Mouse (Mus musculus) retina, adult 2 months (tissue): ENCODE data around the gene Acoxl.

Experiments used
- DNase-seq: peaks from one replicate; pipeline ENCODE4 v3.0.0-alpha.2; 2012; ENCODE audit warnings: low read depth, low spot score

The Acoxl gene

DNA sequence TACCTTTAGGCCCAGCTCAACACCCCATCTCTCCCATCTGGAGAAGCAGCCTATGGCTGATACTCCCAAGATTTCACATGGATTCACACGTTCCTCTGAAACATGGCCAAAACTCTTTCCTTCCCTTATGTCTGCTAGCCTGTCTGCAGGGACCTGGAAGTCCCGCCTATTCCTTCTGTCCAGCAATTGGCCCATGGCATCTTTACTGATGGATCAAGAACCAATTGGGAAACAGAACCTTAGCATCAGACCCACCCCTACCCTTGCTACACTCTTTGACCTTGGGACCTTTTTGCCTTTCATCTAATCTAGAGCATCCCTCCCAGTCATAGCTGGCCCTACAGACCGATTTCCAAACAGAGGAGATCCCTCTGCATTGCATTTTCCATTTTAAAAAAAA is 275.9 kb downstream of the Acoxl start:
- no peak for DNase-seq

DNA sequence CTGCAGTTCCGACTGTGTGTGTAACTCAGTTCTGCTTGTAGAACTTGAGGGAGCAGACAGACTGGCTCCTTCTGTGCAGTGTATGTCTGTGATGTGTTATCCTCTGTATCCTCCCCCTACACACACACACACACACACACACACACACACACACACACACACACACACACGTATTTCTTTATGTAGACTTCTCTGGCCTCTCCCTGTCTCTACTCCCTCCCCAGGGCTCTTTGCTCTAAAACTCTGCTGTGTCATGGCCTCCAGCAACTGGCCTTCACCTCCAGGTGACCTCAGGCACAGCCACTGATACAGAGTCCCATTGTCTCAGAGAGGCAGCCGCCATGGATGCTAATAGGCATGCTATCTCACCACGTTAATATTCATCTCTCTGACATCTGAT is 276.9 kb downstream of the Acoxl start:
- DNase-seq: no peak

DNA sequence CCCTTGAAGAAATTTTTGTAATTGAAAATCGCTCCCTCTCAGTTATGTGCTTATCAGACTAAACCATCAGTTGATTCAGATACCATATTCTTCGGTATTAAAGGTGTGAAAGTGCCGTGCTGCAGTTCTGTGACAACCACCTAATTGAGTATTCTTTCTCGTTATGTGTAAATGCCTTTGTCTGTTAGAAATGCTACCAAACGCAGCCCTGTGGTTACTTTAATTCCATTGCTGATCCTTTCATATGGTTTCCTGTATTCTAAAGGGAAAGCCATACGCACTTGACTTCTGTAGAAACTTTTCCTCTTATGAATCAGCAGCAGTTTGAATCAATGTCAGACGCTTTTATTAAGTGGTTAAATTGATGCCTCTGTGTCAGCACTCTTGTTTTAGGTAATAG is 278.9 kb downstream of the Acoxl start:
- no peak for DNase-seq

DNA sequence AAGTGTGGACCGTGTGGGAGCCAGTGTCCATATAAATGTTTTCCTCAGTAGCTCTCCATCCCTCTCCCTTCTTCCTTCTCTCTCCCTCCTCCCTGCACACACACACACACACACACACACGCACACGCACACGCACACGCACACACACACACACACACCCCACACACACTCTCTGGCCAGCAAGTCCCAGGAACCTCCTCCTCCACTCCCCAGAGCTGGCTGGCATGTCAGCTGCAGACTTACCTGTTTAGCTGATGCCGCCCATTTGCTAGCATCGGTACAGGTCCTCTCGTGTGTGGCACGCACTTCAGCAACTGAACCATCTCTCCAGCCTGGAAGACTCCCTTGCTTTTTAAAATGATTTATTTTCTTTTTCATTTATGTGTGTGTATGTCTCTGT is 280.3 kb downstream of the Acoxl start:
- DNase-seq: no peak

DNA sequence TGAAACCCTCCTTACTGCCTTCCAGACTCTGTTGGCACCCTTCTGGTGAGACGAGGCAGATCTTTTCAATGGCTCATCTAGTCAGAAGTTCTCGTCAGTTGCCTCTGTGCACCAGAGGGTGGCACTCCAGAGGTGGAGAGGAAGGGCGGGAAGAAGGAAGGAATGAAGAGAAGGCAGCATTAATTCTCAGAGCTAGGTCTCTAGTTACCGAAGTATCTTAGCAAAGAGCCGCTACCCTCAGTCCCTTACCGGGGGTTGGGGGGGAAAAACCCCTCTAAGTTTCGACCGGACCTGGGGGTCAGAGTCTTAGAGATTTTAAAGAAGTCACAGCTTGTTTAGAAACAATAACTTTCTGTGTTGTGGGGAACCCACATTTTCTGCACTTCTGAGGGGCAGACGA is 283.8 kb downstream of the Acoxl start:
- no peak for DNase-seq

DNA sequence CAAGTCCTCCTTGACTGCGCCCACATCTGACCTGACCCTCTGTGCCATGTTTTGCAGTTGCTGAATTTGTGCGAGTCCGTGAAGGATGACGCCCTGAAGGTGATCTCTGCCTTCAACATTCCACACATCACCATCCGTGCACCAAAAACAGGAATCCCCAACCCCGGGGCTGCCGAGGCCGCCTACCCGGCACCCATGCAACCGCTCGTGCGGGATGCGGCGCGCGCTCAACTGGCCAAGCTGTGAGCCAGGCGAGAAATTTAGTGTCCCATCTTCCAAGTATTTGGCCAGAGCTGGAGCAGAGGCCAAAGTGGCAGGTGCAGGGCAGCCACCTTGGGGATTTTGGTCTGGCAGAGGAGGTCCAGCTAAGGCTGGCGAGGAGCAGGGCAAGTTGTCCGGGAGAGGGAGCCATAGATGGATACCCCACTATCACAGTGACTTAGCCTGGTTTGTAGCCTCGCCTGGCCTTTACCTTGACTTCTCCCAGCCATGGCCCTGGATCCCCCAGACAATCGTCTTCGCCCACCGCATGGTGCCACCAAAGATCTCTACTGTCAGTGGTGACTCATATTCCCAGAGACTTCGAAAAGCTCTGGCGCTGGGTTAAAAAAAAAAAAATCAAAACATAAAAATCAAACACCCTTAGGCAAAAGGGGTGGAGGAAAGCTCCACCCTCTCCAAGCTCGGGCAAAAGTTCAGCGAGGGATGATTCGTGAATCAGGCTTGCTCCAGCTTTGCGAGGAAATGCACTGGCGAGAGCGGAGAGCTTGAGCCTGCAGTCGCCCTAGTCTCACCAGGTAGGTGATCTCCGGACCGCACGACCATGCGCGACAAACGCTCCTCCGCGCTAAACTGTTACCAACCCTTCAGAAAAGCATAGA is 284.5 kb downstream of the Acoxl start:
- no peak for DNase-seq

DNA sequence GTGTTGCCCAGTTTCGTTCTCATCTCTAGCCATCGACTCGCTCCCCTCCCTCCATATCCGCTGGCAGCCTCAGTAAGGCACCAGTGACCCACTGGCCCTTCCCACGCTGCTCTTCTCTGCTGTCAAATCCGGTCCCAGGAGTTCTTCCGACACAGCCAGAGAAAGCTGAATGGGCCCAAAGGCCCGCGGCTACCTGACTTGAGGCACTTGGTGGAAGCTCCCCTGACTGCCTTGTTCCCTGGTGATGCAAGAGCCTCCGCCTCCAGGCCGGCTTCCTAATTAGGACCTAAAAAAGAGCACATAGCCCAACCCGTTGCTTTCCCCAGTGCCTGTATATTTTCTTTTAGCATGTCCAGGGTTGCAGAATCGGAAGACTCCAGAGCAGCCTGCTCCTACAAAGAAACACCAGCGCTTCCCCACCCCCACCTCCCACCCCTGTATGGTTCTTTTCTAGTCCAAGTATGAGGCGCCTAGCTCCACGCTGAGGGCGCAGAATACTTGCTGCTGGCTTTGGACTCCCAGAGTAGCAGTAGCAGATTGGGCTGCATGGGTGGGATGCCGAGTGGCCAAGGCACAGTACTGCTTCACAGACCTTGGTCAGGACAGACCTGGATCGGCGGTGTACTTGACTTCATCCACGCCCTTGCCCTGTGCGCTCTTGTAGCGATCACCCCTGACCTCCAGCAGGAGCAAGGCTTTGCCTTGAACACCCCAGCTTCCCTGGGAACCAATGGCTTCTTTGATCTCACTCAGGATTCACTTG is 285.4 kb downstream of the Acoxl start:
- DNase-seq: no peak

DNA sequence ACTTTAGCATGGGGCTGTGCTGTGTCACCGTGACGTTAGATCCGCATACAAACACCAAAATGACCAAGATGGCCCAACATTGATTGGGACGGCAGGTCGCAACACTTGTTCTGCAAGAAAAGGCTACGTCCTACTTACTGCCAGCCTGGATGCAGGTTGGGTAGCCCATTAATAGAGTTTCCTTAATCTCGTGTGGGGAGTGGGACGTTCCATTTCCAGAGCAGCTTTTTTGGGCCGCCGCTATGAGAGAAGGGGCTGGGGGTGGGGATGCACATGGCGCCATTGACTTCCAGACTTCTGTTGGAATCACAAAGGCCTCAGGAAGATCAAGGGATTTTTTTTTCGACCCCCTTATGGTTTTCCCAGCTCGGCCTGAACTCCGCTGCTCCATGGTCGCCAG is 286.0 kb downstream of the Acoxl start:
- no peak for DNase-seq

DNA sequence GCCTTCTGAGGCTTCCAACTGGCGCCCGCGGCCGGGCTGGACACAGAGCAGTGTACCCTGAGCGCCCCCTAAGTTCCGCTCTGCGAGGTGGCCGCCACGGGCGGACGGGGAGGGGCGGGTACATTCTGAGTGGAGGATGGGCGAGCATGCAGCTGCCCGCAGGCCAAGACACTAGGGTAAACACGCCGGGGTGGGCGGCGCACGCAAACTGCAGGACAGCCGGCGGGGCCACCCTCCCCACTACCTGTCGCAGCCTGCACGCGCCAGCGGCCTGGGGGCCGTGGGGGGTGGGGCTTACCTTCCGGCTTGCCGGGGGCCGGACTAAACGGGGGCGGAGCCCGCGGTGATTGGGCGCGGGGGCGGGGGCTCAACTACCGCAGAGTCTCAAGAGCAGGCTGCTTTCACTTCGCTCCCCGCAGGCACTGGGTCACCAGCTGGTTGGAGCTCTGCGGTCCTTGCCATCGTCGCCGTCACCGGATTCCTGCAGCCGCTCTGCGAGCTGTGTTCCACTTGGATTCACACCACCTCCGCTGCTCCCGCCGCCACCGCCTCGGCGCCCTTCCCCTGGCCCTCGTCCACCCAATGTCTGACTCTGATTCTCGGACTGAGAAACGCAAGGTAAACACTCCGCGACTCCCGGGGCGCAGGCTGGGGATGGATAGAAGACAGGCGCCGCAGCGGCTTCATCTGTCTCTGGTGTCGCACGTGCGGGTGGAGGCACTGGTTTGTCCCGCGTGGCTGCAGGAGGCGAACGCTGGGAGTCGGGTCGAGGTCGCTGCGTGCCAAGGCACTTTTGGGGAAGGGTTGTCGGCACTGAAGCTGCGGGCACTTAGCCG is 287.2 kb downstream of the Acoxl start, which contains the start of gene Bcl2l11:
Gene Bcl2l11, plus strand, starts transcription at position 404 of the 836 bp plus-strand sequence.
- peak; percentile 83 for DNase-seq

DNA sequence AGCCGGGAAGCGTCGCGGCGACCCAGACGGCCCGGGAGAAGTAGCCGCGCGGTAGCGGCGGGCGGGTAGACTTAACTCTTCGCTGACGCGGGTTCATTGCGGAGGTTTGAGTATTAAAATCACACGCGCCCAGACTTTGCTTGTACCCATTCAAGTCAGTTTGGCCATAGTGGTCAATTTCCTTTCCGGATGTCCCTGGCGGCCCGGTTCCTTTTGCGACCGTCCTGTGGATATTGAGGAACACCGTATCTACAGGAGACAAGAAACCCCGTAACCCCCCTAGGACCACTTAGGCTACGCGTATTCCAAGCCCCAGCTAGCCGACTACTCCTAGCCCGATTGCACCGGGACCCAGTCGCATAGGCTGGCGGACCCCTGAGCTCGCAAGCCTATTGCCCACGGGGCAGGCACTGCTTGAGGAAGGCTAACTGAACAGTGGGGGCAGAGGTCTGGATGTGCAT is 287.9 kb downstream of the Acoxl start:
- DNase-seq: no peak

DNA sequence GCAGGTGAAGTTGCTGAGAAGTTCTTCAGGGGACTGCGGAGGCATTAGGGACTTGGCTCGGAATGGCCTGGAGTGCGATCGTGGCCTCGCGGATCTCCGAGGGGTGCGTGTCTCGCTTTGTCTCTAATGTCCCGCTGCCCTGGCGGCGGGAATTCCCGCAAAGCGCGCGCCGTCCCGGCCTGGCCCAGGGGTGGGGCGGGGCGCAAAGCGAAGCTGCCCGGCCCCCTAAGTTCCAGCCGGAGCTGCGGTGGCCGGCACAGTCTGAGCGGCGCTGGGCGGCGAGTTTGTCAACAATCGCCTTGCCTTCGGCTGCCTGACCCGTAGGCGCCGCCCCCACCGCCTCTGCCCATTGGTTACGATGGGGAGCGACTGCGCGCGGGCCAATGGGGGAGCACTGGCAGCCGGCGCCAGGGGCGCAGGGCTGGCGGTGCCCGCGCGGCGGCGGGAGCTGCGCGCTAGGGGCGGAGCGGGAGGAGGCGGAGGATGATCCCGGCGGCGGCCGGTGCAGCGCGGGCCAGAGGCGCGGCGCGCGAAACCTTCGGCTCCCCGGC is 288.5 kb downstream of the Acoxl start:
- DNase-seq: peak; percentile 81

DNA sequence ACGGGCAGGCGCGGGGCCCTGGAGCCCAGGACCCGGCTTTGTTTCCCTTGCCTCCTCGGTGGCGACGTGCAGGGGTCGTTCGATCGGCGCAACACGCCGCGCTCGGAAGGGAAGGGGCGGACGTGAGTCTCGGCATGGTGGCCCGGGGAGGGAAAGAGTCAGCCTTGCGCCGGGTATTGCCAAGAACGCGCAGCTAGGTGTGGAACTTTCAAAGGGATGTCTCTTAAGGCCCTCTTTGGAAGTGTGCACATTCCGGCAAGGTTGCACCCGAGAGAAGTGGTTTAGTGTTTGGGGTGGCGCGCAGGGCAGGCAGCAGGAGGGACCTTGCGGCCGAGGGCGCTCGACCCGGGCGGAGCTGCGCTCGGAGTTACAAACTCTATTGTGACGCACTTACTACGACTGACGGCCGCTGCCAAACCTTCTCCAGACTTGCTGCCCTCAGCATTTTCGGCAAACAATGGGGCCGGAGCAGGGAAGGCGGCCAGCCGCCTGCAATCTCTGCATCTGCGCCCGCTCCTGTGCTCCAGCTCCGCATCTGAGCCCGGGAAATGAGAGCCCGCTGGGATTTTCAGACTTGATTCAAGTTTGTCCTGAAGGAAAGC is 289.1 kb downstream of the Acoxl start:
- no peak for DNase-seq

DNA sequence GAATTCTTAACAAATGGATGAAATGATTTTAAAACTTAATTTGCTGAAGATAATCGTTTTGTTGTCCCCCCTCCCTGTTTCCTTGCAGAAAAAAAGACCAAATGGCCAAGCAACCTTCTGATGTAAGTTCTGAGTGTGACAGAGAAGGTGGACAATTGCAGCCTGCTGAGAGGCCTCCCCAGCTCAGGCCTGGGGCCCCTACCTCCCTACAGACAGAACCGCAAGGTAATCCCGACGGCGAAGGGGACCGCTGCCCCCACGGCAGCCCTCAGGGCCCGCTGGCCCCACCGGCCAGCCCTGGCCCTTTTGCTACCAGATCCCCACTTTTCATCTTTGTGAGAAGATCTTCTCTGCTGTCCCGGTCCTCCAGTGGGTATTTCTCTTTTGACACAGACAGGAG is 289.9 kb downstream of the Acoxl start:
- DNase-seq: no peak

DNA sequence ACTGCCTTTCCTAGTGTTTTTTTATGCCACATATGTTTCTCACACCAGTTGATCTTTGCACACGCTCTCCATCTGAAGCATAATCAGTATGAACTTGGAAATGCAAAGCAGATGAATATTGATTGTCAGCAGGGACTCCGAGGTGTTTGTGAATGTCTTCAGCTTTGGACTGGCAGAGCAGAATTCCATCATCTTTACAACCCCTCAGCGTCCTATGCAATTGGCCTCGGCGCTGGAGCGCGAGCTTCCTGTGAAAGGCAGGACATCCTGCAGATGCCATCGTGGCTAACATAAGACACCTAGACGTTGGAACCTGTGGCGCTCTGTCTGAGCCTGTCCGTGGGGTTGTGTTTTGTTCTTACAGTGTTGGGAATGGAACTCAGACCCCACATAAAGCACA is 292.8 kb downstream of the Acoxl start:
- no peak for DNase-seq

DNA sequence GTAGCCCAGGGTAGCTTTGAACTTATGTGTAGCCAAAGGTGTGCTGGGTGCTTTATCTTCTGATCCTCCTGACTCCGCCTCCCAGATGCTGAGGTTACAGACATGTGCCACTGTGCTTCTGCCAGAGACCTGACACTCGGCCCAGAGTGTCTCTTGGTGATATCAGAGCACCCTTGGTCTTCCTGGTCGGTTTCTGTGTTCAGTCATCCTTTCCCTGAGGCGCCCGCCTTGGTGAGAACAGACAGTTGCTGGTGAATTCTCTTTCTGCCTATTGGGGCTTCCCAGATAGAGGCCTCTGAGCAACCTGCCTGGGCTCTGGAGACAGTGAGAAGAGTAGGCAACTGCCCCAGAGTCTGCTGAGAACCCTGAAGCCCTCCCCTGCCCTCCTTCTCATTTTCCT is 294.0 kb downstream of the Acoxl start:
- no peak for DNase-seq

DNA sequence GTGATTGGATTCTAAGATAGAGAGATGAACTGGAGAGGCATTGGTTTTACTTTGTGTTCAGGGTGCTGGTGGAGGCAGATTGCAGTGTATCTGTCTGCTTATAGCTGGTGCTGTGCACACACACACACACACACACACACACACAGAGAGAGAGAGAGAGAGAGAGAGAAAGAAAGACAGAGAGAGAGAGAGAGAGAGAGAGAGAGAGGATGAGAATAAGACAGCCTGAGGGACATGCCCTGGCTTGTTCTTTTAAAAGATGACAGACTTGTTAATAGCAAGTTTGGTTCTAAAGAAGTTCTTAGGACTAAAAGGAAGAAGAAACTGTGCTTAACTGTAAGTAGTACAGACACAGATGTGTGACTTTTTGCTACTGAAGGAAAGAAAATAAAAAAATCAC is 295.2 kb downstream of the Acoxl start:
- DNase-seq: no peak

DNA sequence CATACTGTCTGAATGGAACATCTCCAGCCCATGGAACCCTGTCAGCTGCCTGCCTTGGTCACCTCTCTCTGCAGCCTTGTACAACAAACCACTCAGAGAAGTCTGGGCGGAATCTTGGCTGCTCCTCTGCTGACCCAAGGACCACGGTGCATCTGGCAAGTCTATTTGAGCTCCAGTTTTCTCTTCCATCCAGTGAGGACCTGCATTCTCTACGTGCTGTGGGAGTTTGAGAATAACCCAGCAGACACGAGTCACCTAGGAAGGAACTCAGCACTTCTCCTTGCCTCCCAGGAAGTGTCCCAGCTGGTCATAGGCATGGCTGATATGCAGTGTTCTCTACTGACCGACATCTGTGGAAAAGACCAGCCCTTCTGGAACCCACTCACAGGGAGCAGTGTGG is 295.8 kb downstream of the Acoxl start:
- no peak for DNase-seq

DNA sequence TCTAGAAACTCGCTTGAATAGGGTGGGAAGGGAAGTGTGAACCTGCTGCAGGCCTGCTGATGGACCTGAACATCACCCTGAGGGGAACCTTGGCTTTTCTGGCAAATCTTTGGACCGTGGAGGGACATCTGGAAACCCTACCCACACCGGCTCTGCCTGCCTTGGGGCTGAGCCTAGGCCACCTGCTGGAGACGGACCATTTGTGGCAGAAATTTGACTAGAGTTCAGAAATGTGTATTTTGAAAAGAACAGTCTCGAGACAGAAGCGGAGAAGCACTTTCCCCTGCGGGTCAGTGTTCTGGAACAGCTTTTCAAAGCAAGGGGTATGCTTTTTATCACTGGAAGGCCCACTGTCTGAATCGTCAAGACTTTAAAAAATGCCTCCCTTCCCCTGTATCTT is 296.3 kb downstream of the Acoxl start:
- no peak for DNase-seq

DNA sequence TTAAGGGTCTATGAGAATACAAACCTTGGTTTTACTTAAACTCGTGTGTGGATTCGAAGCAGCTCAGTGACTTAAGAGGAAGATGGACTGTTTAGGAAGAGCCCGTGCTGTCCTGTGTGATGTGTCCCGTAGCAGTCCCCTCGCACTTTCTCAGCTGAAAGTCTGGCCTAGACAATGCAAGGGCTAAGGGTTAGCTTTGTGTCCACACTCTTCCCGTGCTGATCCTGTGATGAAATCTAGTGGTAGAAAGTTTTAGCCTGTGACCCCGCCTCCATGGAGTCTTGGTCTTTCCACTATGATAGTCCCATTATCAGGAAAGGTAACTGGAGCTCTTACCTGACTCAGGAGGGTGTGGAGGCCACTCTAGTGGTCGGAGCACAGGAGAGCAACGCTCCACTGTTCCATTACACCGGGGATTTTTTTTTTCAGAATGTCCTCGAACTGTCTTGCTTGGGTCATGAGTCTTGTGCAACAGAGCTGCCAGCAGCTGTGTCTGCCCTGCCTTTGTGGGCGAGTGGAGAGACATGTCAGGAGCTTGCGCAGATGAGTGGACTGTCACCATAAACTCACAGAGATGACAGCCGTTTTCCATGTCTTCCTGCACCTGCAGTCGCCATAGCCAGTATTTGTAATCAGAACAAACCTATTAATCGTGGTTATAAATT is 298.2 kb downstream of the Acoxl start:
- DNase-seq: no peak

DNA sequence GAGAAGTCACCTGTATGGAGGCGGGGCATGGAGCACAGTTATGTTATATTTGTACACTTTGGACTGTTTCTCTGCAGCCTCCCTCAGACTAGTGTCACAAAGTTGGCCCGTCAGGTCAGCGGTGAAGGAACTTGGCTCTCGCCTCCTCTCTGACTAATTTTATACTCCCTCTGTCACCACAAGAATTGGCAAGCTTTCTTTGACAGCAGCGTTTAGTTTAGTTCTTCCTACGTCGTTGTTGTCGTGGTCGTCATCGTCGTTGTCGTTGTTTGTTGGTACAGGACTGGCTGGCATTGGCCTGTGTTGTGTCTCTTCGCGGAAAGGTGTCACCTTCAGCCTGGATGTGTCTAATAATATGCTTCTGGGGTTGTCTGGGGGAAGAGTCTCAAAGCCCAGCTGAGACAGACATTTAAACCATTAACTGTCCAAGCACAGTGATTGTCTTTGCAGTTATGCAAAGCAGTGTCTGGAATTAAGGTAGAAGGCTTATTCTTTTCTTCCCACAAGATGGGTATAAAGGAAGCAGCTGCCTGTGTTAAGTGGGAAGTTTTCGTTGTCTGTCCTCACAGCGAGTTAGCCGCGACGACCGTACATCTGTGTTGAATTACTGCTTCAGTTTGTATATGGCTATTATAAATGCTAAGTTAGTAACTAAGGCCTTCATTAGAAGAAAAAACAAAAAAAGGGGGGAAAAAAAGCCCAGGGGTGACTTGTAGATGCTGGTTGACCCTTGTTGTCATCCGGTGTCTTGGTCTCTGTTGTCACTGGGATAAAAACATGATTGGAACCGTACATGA is 299.0 kb downstream of the Acoxl start:
- no peak for DNase-seq
